Mouse (Mus musculus): ENCODE measurements at regions not wholly inside any gene's neighbourhood (a gene's known extent, or its start where the extent isn't known, plus 50 kb on each side); places are given as distances from the start of the nearest gene placed in this dataset.
A peak's percentile ranks its signal among the peaks of the same experiment; 100 is the strongest.

DNA sequence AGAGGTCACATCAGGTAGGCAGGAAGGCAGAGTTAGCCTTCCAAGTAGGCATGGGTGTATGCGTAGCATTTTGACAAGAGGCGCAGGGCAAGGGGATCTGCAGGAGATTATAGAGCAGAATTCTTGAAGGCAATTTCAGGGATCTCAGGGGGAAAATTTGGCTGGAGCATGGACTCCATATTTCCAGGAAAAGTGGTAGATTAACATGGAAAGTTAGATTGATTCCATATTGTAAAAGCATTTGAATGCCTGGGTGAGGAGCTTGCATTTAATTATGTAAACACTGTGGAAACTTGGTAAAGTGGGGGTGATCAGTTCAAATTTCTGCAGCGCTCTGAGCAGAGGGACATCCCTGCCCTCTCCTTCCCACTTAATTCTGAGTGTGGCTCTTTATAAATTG, 146.7 kb downstream of the Pax3 start:
- no peak for DNase-seq (ENCODE audit: low read depth, low spot score)

- DNase-seq (ENCODE audit: low read depth, low spot score) = no peak
Measured at GRCm38 (mm10) chr1:78032336-78032735, 164.6 kb downstream of the Pax3 start.

DNA sequence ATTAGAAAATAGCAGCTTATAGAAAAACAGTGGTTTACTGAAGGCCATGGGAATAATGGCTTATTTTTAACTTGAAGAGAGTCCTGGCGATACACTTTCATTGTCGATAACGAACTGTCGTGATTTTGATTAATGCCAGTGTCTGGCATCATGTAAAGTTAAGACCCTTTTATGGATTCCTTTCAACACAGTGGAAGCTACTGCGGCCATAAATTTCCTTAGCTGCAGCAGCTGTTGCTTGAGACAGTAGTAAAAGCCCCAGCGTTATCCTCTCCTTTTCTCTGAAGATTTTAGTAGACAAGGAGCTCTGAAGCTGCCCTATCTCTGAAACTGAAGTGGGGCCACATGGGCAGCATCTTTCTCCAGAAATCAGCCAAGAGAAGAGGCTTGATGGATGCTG, 175.2 kb downstream of the Pax3 start:
- peak; percentile 53 for DNase-seq (ENCODE audit: low read depth, low spot score)

GRCm38 (mm10) chr1:78021014-78021413, 175.9 kb downstream of the Pax3 start:
- DNase-seq (ENCODE audit: low read depth, low spot score) = peak; percentile 25

GRCm38 (mm10) chr1:78017949-78018617, 178.9 kb downstream of the Pax3 start:
- DNase-seq (ENCODE audit: low read depth, low spot score) = no peak

DNA sequence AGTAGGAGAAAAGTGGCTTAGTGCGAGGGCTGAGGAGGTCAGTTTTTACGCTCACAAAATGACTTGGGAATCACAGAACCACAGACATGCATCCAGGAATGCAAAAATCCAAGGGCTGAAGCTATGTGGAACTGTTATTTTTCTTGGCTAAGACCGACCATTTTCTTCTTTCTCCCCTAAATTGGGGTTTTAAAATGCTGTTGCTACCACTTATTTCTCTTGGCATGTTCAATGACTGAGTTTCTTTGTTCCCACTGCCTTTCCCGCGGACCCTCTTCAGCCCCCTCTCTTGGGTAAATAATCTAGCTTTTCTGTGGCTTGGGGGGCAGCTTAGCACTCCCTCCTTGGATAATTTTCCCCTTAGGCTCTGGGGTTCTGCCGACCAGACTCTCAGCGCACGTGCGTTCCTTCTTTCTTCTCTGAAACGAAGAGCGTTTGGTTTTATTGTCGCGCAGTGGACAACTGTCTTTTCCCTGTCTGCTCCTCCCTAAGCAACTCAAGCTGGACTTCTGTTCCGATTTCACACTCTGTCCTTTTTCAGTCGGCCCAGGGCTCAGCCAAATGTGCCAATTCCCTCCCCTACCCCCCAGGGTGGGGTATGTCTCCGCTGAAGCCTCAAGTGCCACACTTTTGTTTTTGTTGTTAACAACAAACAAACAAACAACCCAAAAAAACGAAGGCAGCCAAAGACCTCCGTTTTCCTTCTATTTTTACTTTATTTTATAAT, 180.2 kb downstream of the Pax3 start:
- no peak for DNase-seq (ENCODE audit: low read depth, low spot score)

DNA sequence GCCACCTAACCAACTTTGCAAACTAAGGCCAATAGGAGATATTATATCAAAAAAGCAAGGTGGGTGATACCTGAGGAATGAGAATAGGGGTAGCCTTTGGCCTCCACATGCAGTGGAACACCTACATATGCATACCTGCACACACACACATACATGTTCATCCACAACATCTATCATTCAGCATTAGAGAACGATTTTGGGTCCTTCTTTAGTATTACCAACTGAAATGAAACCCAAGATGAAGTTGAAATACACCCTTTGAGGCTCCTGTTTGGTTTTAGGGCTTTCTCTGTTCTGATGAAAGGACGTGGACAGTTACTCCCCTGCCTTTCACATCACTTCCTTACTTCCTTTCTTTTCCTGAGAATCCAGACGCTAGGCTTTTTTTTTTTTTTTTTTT, 180.9 kb downstream of the Pax3 start:
- DNase-seq (ENCODE audit: low read depth, low spot score) = no peak

GRCm38 (mm10) chr1:78013396-78013795, 183.5 kb downstream of the Pax3 start:
- DNase-seq (ENCODE audit: low read depth, low spot score) = no peak

- peak; percentile 60 for DNase-seq (ENCODE audit: low read depth, low spot score)
Measured at GRCm38 (mm10) chr1:78008811-78009410, 188.0 kb downstream of the Pax3 start.

DNA sequence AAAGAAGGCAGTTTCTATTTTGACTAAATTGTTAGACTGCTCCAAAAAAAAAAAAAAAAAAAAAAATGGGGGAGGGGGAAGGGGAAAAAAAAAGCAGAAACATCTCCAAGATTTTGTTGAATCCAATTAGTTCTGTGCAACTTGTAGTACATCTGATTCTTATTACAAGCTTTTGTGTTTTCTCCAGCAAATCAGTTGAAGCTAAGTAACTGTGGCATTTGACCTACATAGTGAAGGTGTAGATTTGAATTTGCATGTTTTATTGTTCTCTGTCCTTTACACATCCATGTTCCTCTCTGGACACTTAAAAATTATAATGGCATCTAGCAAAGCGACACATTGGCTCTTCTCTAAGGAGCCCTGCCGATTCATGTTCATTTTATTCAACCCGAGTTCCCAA, 192.6 kb downstream of the Pax3 start:
- no peak for DNase-seq (ENCODE audit: low read depth, low spot score)

GRCm38 (mm10) chr1:77998727-77999126, 198.2 kb downstream of the Pax3 start:
- DNase-seq (ENCODE audit: low read depth, low spot score) = no peak

DNA sequence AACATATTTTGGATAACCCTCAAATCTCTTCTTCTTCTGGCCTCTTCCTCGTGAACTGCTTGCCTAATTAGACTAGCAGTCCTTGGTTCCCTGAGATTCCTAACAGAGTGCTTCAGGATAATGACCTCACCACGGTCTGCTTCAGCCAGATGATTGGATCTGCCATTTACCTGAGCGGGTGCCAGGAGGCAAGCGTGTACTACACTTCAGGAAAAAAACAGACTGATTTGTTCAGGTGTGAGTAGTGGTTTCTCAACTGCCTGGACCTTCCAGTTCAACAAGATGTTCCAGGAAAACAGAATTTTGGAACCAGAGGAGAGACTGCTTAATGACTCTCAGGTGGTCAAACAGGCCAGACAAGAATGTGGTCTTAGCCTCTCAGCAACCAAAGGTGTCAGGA, 215.4 kb downstream of the Pax3 start:
- no peak for DNase-seq (ENCODE audit: low read depth, low spot score)

GRCm38 (mm10) chr1:77978696-77979095, 218.2 kb downstream of the Pax3 start:
- peak; percentile 75 for DNase-seq (ENCODE audit: low read depth, low spot score)

- DNase-seq (ENCODE audit: low read depth, low spot score) = no peak
Measured at GRCm38 (mm10) chr1:77975941-77976340, 221.0 kb downstream of the Pax3 start.

- peak; percentile 67 for DNase-seq (ENCODE audit: low read depth, low spot score)
Measured at GRCm38 (mm10) chr1:77972301-77972717, 224.6 kb downstream of the Pax3 start.

- no peak for DNase-seq (ENCODE audit: low read depth, low spot score)
Measured at GRCm38 (mm10) chr1:77964656-77965335, 232.1 kb downstream of the Pax3 start.

DNA sequence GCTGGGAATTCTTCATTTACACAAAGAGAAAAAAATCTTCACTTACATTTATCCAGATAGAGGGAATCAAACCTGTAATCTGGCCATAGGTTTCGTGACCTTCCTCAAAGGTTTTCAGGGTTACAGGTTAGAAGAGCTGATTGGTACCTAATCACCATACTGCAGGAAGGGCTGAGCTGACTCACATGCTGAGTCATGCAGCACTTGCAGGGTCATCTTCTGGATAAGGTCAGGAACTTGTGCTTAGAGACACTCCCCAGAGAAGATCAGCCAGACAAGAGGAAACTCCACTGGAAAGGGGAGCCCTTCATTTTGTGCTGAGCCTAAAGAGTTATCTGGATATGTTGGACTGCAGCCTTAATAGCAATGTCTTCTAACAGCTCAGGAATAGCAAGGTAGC, 237.6 kb downstream of the Pax3 start:
- no peak for DNase-seq (ENCODE audit: low read depth, low spot score)

GRCm38 (mm10) chr1:77957156-77957767, 239.7 kb downstream of the Pax3 start:
- no peak for DNase-seq (ENCODE audit: low read depth, low spot score)

DNA sequence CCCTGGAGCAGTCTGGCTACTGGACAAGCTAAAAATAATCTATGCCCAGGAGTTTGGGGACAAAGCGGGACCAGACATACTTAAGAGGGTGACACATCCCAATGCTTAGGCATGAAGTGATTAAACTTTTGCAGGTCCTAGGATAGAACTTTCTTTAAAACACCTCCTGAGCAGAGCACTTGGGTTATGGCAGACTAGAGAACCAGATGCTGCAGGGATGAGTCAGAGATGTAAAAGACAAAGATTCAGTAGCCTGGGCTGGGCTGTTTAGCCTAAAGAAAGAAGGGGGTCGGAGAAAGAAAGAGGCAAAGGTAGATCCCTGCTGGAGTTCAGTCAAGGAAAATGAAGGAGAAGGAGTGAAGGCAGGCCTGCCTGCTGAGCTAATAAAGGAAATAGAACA, 249.0 kb downstream of the Pax3 start:
- DNase-seq (ENCODE audit: low read depth, low spot score) = no peak

DNA sequence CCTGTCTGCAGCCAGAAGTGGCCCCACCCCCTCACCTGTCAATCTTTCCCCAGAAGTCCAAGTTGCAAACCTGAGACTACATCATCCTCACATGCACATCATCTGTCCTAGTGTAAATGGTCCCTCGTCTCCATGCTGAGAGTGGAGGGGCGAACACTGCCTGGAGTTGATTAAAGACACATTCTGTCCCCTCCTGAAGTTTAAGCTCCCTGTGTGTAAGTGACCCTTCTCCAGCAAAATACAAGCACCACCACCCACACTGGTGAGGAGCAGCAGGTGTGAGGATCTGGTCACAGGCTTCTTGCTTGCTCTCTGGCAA, 252.6 kb downstream of the Pax3 start:
- DNase-seq (ENCODE audit: low read depth, low spot score) = no peak

DNA sequence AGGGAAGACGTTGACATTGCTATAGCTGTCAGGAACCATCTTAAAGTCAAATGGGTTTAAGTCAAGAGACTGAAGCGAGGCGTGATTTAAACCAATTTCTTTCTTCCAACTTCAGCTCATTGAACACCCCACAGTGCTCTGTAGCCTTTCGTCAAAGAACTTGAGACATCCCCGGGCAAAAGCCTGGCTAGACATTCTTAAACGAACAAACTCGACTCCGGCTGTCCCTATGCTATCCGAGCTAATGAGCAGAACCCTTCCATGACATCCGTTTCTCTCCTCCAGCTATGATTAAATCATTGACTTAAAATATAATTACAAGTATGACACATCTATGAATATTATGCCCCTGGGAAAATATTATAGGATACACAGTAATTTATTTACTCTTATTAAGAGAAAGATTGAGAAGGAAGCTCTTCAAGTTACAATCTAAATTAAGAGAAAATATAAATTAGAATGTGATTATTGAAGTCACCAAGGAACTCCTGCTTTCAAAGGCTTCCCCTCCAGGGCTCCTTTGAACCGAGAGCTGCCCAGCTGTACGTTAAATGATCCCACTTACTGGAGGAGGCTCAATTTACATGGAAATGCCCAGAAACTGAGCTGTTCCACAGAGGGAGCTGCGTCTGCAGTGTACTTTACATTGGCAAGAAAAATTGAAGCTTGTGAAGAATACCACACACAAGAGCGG, 253.2 kb downstream of the Pax3 start:
- no peak for DNase-seq (ENCODE audit: low read depth, low spot score)

GRCm38 (mm10) chr1:77943101-77943500, 253.8 kb downstream of the Pax3 start:
- peak; percentile 69 for DNase-seq (ENCODE audit: low read depth, low spot score)
